Mouse (Mus musculus): ENCODE results near the gene Hist1h4n. TPM values are rescaled to one million over a fixed set of nuclear protein-coding genes. Genes with fewer than 3 reads are reported as not detected.
"Not testable (repeated sequence)": the region's sequence is repeated elsewhere in the genome, so short reads cannot be mapped to it uniquely, and the experiment has no call there.

Hist1h4n gene
- 19.0 and 22.4 TPM in 2 replicates for polyA plus RNA-seq (2015; fragmentation: Nextera tagmentation; extraction: Ambion mirVana)

GRCm38 (mm10) chr13:21831418-21832394 is at the start of gene Hist1h4n:
Hist1h4n (minus strand) TSS chr13:21832196.
- H3K9ac ChIP-seq (ENCODE audit: low read length); H3K36me3 ChIP-seq (ENCODE audit: control insufficient read depth, insufficient read depth, low read length); H3K27me3 ChIP-seq (ENCODE audit: control insufficient read depth, insufficient read depth, low read depth, low read length); H3K9me3 ChIP-seq (ENCODE audit: control insufficient read depth, low read length); H3K4me1 ChIP-seq (replicated peaks; ENCODE audit: control insufficient read depth, insufficient read depth, low read length): not testable (repeated sequence)
- WGBS: 2% methylated on average over 19 of the region's 58 CpGs
- H3K4me2 ChIP-seq (ENCODE audit: low read depth, low read length): peak within 1 kb of the TSS; percentile 35
- H3K4me3 ChIP-seq (ENCODE audit: low read length): 0 out of 2 replicates have a peak within 1 kb of the TSS, but pooled peaks have one; percentile 15
- 0 out of 2 replicates have a peak within 1 kb of the TSS, but pooled peaks have one; percentile 46 for H3K27ac ChIP-seq (ENCODE audit: low read length)
- peak; percentile 86 for ATAC-seq (ENCODE audit: low read depth)

DNA sequence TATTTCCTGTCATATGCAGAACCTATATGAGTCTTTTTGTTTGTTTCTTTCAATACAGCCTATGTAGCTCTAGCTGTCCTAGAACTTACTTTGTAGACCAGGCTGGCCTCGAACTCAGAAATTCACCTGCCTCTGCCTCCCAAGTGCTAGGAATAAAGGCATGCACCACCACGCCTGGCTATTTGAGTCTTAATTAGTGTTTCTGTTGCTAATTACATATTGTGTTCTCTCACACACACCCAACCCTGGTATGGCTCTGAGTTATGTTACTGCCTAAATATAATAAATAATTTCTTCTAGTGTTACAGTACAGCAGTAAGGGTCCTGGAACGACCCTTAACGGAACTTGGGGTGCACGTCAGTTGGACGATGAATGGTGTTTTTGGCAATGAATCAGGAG is 48.7 kb upstream of the Hist1h4n start:
- Histone ChIP-seq H3K4me3 (ENCODE audit: low read length) (no peak overlapping the region), H3K9me3 (ENCODE audit: control insufficient read depth, low read length) (no peaks in the 10 kb centered on the region), H3K27ac (ENCODE audit: low read length) (no peak overlapping the region), H3K9ac (ENCODE audit: low read length) (no peak overlapping the region), H3K36me3 (ENCODE audit: control insufficient read depth, insufficient read depth, low read length) (no peaks in the 10 kb centered on the region), H3K4me2 (ENCODE audit: low read depth, low read length) (no peak overlapping the region), H3K4me1 (replicated peaks; ENCODE audit: control insufficient read depth, insufficient read depth, low read length) (no peaks in the 10 kb centered on the region), H3K27me3 (ENCODE audit: control insufficient read depth, insufficient read depth, low read depth, low read length) (no peaks in the 10 kb centered on the region)
- ATAC-seq (ENCODE audit: low read depth): no peak
- 77% methylated on average over 6 of the region's 6 CpGs for WGBS

- WGBS: 62% methylated on average over 3 of the region's 3 CpGs
Observed at GRCm38 (mm10) chr13:21865503-21865902, 33.5 kb upstream of the Hist1h4n start.

DNA sequence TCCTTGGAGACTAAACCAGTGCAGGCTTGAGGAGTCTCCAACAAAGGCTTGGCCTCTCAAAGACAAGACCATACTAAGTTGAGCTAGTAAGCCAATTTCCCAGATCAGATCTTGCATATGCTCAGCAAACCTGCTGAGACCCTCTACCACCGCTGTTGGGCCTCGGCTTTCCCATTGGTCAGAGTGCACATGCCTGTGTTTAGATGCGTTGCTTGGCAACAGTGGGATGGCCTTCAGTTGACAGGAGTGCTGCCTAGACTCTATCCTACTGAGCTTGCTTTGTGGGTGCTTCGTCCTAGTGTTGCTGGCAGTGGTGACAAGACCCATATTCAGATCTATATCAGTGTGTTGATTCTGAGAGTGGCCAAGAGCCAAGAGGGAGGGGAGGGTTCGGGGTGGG is 29.6 kb upstream of the Hist1h4n start:
- H3K4me2 ChIP-seq (ENCODE audit: low read depth, low read length): no peak overlapping the region
- H3K9me3 ChIP-seq (ENCODE audit: control insufficient read depth, low read length): no peaks in the 10 kb centered on the region
- no peak overlapping the region for H3K9ac ChIP-seq (ENCODE audit: low read length)
- WGBS: 20% methylated on average over 5 of the region's 5 CpGs
- no peaks in the 10 kb centered on the region for H3K27me3 ChIP-seq (ENCODE audit: control insufficient read depth, insufficient read depth, low read depth, low read length)
- no peak for ATAC-seq (ENCODE audit: low read depth)
- H3K27ac ChIP-seq (ENCODE audit: low read length): no peak overlapping the region
- H3K4me1 ChIP-seq (replicated peaks; ENCODE audit: control insufficient read depth, insufficient read depth, low read length): no peaks in the 10 kb centered on the region
- no peak overlapping the region for H3K4me3 ChIP-seq (ENCODE audit: low read length)
- H3K36me3 ChIP-seq (ENCODE audit: control insufficient read depth, insufficient read depth, low read length): no peaks in the 10 kb centered on the region

More at GRCm38 (mm10) chr13:21865503-21865902, 33.5 kb upstream of the Hist1h4n start:
- not testable (repeated sequence) for H3K9ac ChIP-seq (ENCODE audit: low read length); H3K4me1 ChIP-seq (replicated peaks; ENCODE audit: control insufficient read depth, insufficient read depth, low read length); H3K9me3 ChIP-seq (ENCODE audit: control insufficient read depth, low read length); H3K27ac ChIP-seq (ENCODE audit: low read length); H3K36me3 ChIP-seq (ENCODE audit: control insufficient read depth, insufficient read depth, low read length); H3K4me2 ChIP-seq (ENCODE audit: low read depth, low read length); H3K27me3 ChIP-seq (ENCODE audit: control insufficient read depth, insufficient read depth, low read depth, low read length); ATAC-seq (ENCODE audit: low read depth); H3K4me3 ChIP-seq (ENCODE audit: low read length)

DNA sequence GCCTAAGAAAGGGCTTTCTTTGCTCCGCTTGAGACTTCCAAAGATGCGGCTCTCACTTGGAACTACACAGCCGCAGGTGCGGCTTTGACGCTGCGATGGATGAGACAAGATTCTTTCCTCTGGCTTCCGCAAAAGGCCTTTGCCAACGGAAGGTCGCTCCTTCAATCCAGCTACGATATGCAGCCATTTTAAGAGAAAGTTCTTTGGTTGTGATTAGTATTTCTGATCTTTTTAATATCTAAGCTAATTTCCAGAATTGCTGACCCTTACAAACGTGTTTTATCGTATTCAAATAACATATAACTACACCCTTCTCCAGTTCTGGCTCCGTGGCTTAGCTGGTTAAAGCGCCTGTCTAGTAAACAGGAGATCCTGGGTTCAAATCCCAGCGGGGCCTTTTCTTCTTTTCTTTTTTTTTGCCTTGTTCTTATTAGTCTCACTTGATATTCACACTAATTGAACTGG is 23.7 kb upstream of the Hist1h4n start:
- Histone ChIP-seq H3K4me1 (replicated peaks; ENCODE audit: control insufficient read depth, insufficient read depth, low read length) (no peaks in the 10 kb centered on the region), H3K9me3 (ENCODE audit: control insufficient read depth, low read length) (no peaks in the 10 kb centered on the region), H3K9ac (ENCODE audit: low read length) (no peak overlapping the region), H3K27ac (ENCODE audit: low read length) (no peak overlapping the region), H3K27me3 (ENCODE audit: control insufficient read depth, insufficient read depth, low read depth, low read length) (no peaks in the 10 kb centered on the region), H3K4me2 (ENCODE audit: low read depth, low read length) (peak overlapping the region; percentile 64), H3K4me3 (ENCODE audit: low read length) (peak overlapping the region; percentile 54), H3K36me3 (ENCODE audit: control insufficient read depth, insufficient read depth, low read length) (no peaks in the 10 kb centered on the region)
- ATAC-seq (ENCODE audit: low read depth): no peak
- under 1% methylated on average over 15 of the region's 15 CpGs for WGBS

GRCm38 (mm10) chr13:21855146-21855545 is 23.1 kb upstream of the Hist1h4n start:
- Histone ChIP-seq H3K4me2 (ENCODE audit: low read depth, low read length) (peak overlapping the region; percentile 64), H3K36me3 (ENCODE audit: control insufficient read depth, insufficient read depth, low read length) (no peaks in the 10 kb centered on the region), H3K4me3 (ENCODE audit: low read length) (peak overlapping the region; percentile 54), H3K4me1 (replicated peaks; ENCODE audit: control insufficient read depth, insufficient read depth, low read length) (no peaks in the 10 kb centered on the region), H3K27ac (ENCODE audit: low read length) (no peak overlapping the region), H3K27me3 (ENCODE audit: control insufficient read depth, insufficient read depth, low read depth, low read length) (no peaks in the 10 kb centered on the region), H3K9ac (ENCODE audit: low read length) (no peak overlapping the region), H3K9me3 (ENCODE audit: control insufficient read depth, low read length) (no peaks in the 10 kb centered on the region)
- ATAC-seq (ENCODE audit: low read depth): peak; percentile 23; the same call in 1 of the 2 replicates
- 4% methylated on average over 11 of the region's 11 CpGs for WGBS

- no peak for ATAC-seq (ENCODE audit: low read depth)
- 42% methylated on average over 3 of the region's 3 CpGs for WGBS
- no peak overlapping the region for H3K27ac ChIP-seq (ENCODE audit: low read length)
- no peak overlapping the region for H3K4me3 ChIP-seq (ENCODE audit: low read length)
- no peaks in the 10 kb centered on the region for H3K9me3 ChIP-seq (ENCODE audit: control insufficient read depth, low read length)
- H3K4me2 ChIP-seq (ENCODE audit: low read depth, low read length): no peak overlapping the region
- no peaks in the 10 kb centered on the region for H3K4me1 ChIP-seq (replicated peaks; ENCODE audit: control insufficient read depth, insufficient read depth, low read length)
- H3K36me3 ChIP-seq (ENCODE audit: control insufficient read depth, insufficient read depth, low read length): no peaks in the 10 kb centered on the region
- H3K9ac ChIP-seq (ENCODE audit: low read length): no peak overlapping the region
- H3K27me3 ChIP-seq (ENCODE audit: control insufficient read depth, insufficient read depth, low read depth, low read length): no peaks in the 10 kb centered on the region
Observed at GRCm38 (mm10) chr13:21852215-21852945, 20.4 kb upstream of the Hist1h4n start.

DNA sequence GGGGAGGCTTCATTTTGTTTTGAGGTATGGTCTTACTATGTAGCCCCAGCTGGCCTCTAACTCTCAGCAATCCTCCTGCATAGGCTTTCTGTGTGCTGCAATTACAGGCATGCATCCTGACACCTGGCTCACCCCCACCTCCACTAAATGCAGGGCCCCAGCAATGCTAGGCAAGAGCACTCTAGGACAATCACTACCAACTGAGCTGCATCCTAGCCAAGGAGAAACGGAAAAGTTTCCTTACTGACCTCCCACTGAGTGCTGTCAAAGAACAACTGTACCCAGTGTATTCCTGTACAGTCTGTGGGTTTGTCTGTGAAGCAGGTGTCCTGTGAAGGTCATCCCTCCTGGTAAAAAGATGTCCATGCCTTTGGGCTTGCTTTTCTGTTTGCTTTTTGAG is 18.7 kb upstream of the Hist1h4n start:
- H3K4me1 ChIP-seq (replicated peaks; ENCODE audit: control insufficient read depth, insufficient read depth, low read length); H3K27me3 ChIP-seq (ENCODE audit: control insufficient read depth, insufficient read depth, low read depth, low read length); H3K9me3 ChIP-seq (ENCODE audit: control insufficient read depth, low read length); ATAC-seq (ENCODE audit: low read depth); H3K9ac ChIP-seq (ENCODE audit: low read length); H3K36me3 ChIP-seq (ENCODE audit: control insufficient read depth, insufficient read depth, low read length); H3K27ac ChIP-seq (ENCODE audit: low read length); H3K4me3 ChIP-seq (ENCODE audit: low read length); H3K4me2 ChIP-seq (ENCODE audit: low read depth, low read length): not testable (repeated sequence)
- WGBS: 50% methylated on average over 1 of the region's 1 CpGs

DNA sequence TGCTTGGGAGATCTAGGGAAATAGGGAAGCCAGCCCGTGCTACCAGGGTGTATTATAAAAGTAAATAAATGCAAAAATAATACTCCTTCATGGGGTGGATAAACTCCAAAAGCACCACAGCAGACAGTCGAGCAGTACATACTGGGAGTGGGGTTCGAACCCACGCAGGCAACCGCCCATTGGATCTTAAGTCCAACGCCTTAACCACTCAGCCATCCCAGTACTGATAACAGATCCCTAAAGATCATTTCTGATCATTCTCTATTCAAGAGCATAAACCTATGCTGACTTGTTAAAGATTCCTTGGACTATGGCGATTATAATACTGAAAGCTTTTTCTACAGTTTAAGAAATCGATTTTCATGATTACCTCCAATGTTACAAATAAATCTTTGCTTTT is 15.9 kb upstream of the Hist1h4n start:
- Histone ChIP-seq H3K4me2 (ENCODE audit: low read depth, low read length) (no peak overlapping the region), H3K9ac (ENCODE audit: low read length) (no peak overlapping the region), H3K4me3 (ENCODE audit: low read length) (no peak overlapping the region), H3K4me1 (replicated peaks; ENCODE audit: control insufficient read depth, insufficient read depth, low read length) (no peaks in the 10 kb centered on the region), H3K27ac (ENCODE audit: low read length) (no peak overlapping the region), H3K36me3 (ENCODE audit: control insufficient read depth, insufficient read depth, low read length) (no peaks in the 10 kb centered on the region), H3K27me3 (ENCODE audit: control insufficient read depth, insufficient read depth, low read depth, low read length) (no peaks in the 10 kb centered on the region), H3K9me3 (ENCODE audit: control insufficient read depth, low read length) (no peaks in the 10 kb centered on the region)
- 33% methylated on average over 8 of the region's 8 CpGs for WGBS
- no peak for ATAC-seq (ENCODE audit: low read depth)

Data from lung, embryonic 16.5 days (tissue).